Mouse (Mus musculus): ENCODE measurements around the gene Speg. TPM values are rescaled to one million over a fixed set of nuclear protein-coding genes. Genes with fewer than 3 reads are reported as not detected.

Gene Speg
- polyA plus RNA-seq, 1 experiment = 21.2 TPM

- 86% methylated on average over 27 of the region's 27 CpGs for WGBS
- H3K27me3 ChIP-seq (ENCODE audit: control insufficient read depth, insufficient read depth, low read length) = peaks cover 21% of the 10 kb centered on the region
- H3K27ac ChIP-seq (ENCODE audit: insufficient read depth, low read length) = no peak overlapping the region
- H3K4me3 ChIP-seq (ENCODE audit: extremely low read depth, insufficient read depth, insufficient read length) = no peak overlapping the region
- peaks cover 3% of the 10 kb centered on the region for H3K4me1 ChIP-seq (ENCODE audit: control insufficient read depth, insufficient read depth, insufficient read length)
- H3K36me3 ChIP-seq (ENCODE audit: control insufficient read depth, insufficient read depth, low read length) = no peaks in the 10 kb centered on the region
- TF ChIP-seq CTCF (IDR thresholded peaks at IDR 0.05; ENCODE audit: extremely low read depth, insufficient read depth, insufficient read length, insufficient replicate concordance) = no peak
- TF ChIP-seq POLR2A (IDR thresholded peaks at IDR 0.05; ENCODE audit: low read depth, low read length) = no peak
- no peak for DNase-seq (ENCODE audit: low read depth in 1 of 2, low spot score in 2 of 2)
Measured at GRCm38 (mm10) chr1:75384470-75385141, 9.5 kb downstream of the Speg start.

GRCm38 (mm10) chr1:75385142-75385730 is 10.1 kb downstream of the Speg start:
- no peak for DNase-seq (ENCODE audit: low read depth in 1 of 2, low spot score in 2 of 2)
- Histone ChIP-seq H3K4me1 (ENCODE audit: control insufficient read depth, insufficient read depth, insufficient read length) (peaks cover 3% of the 10 kb centered on the region), H3K4me3 (ENCODE audit: extremely low read depth, insufficient read depth, insufficient read length) (no peak overlapping the region), H3K27ac (ENCODE audit: insufficient read depth, low read length) (no peak overlapping the region), H3K36me3 (ENCODE audit: control insufficient read depth, insufficient read depth, low read length) (no peaks in the 10 kb centered on the region), H3K27me3 (ENCODE audit: control insufficient read depth, insufficient read depth, low read length) (peaks cover 21% of the 10 kb centered on the region)
- TF ChIP-seq POLR2A (IDR thresholded peaks at IDR 0.05; ENCODE audit: low read depth, low read length) = no peak
- no peak for TF ChIP-seq CTCF (IDR thresholded peaks at IDR 0.05; ENCODE audit: extremely low read depth, insufficient read depth, insufficient read length, insufficient replicate concordance)
- WGBS = 83% methylated on average over 20 of the region's 20 CpGs

- Histone ChIP-seq H3K36me3 (ENCODE audit: control insufficient read depth, insufficient read depth, low read length) (no peaks in the 10 kb centered on the region), H3K4me3 (ENCODE audit: extremely low read depth, insufficient read depth, insufficient read length) (no peak overlapping the region), H3K4me1 (ENCODE audit: control insufficient read depth, insufficient read depth, insufficient read length) (peaks cover 3% of the 10 kb centered on the region), H3K27me3 (ENCODE audit: control insufficient read depth, insufficient read depth, low read length) (peaks cover 20% of the 10 kb centered on the region), H3K27ac (ENCODE audit: insufficient read depth, low read length) (no peak overlapping the region)
- 55% methylated on average over 4 of the region's 4 CpGs for WGBS
- no peak for DNase-seq (ENCODE audit: low read depth in 1 of 2, low spot score in 2 of 2)
- TF ChIP-seq CTCF (IDR thresholded peaks at IDR 0.05; ENCODE audit: extremely low read depth, insufficient read depth, insufficient read length, insufficient replicate concordance) = no peak
- TF ChIP-seq POLR2A (IDR thresholded peaks at IDR 0.05; ENCODE audit: low read depth, low read length) = no peak
Measured at GRCm38 (mm10) chr1:75386149-75386548, 11.1 kb downstream of the Speg start.

GRCm38 (mm10) chr1:75387469-75387928 is 12.4 kb downstream of the Speg start:
- Histone ChIP-seq H3K27ac (ENCODE audit: insufficient read depth, low read length) (no peak overlapping the region), H3K36me3 (ENCODE audit: control insufficient read depth, insufficient read depth, low read length) (no peaks in the 10 kb centered on the region), H3K27me3 (ENCODE audit: control insufficient read depth, insufficient read depth, low read length) (peaks cover 10% of the 10 kb centered on the region), H3K4me3 (ENCODE audit: extremely low read depth, insufficient read depth, insufficient read length) (no peak overlapping the region), H3K4me1 (ENCODE audit: control insufficient read depth, insufficient read depth, insufficient read length) (peaks cover 3% of the 10 kb centered on the region; the same call in 1 of the 2 replicates)
- 33% methylated on average over 7 of the region's 7 CpGs for WGBS
- no peak for DNase-seq (ENCODE audit: low read depth in 1 of 2, low spot score in 2 of 2)
- TF ChIP-seq CTCF (IDR thresholded peaks at IDR 0.05; ENCODE audit: extremely low read depth, insufficient read depth, insufficient read length, insufficient replicate concordance) = no peak
- no peak for TF ChIP-seq POLR2A (IDR thresholded peaks at IDR 0.05; ENCODE audit: low read depth, low read length)

GRCm38 (mm10) chr1:75387929-75388897 is 13.1 kb downstream of the Speg start:
- Histone ChIP-seq H3K4me3 (ENCODE audit: extremely low read depth, insufficient read depth, insufficient read length) (no peak overlapping the region), H3K27ac (ENCODE audit: insufficient read depth, low read length) (no peak overlapping the region), H3K27me3 (ENCODE audit: control insufficient read depth, insufficient read depth, low read length) (peaks cover 10% of the 10 kb centered on the region), H3K36me3 (ENCODE audit: control insufficient read depth, insufficient read depth, low read length) (no peaks in the 10 kb centered on the region), H3K4me1 (ENCODE audit: control insufficient read depth, insufficient read depth, insufficient read length) (peaks cover 3% of the 10 kb centered on the region; the same call in 1 of the 2 replicates)
- WGBS = 13% methylated on average over 94 of the region's 94 CpGs
- TF ChIP-seq CTCF (IDR thresholded peaks at IDR 0.05; ENCODE audit: extremely low read depth, insufficient read depth, insufficient read length, insufficient replicate concordance) (no peak), POLR2A (IDR thresholded peaks at IDR 0.05; ENCODE audit: low read depth, low read length) (no peak)
- no peak for DNase-seq (ENCODE audit: low read depth in 1 of 2, low spot score in 2 of 2)

- Histone ChIP-seq H3K4me3 (ENCODE audit: extremely low read depth, insufficient read depth, insufficient read length) (no peak overlapping the region), H3K27ac (ENCODE audit: insufficient read depth, low read length) (no peak overlapping the region), H3K4me1 (ENCODE audit: control insufficient read depth, insufficient read depth, insufficient read length) (peaks cover 3% of the 10 kb centered on the region; the same call in 1 of the 2 replicates), H3K27me3 (ENCODE audit: control insufficient read depth, insufficient read depth, low read length) (peaks cover 8% of the 10 kb centered on the region), H3K36me3 (ENCODE audit: control insufficient read depth, insufficient read depth, low read length) (no peaks in the 10 kb centered on the region)
- TF ChIP-seq POLR2A (IDR thresholded peaks at IDR 0.05; ENCODE audit: low read depth, low read length) (no peak), CTCF (IDR thresholded peaks at IDR 0.05; ENCODE audit: extremely low read depth, insufficient read depth, insufficient read length, insufficient replicate concordance) (no peak)
- WGBS = 26% methylated on average over 23 of the region's 23 CpGs
- DNase-seq (ENCODE audit: low read depth in 1 of 2, low spot score in 2 of 2) = no peak
Measured at GRCm38 (mm10) chr1:75388898-75389515, 13.9 kb downstream of the Speg start.

Data from spleen, adult 2 months (tissue).